25 mouse cellular contexts compared by ENCODE assay signal in the genomic region with DNA sequence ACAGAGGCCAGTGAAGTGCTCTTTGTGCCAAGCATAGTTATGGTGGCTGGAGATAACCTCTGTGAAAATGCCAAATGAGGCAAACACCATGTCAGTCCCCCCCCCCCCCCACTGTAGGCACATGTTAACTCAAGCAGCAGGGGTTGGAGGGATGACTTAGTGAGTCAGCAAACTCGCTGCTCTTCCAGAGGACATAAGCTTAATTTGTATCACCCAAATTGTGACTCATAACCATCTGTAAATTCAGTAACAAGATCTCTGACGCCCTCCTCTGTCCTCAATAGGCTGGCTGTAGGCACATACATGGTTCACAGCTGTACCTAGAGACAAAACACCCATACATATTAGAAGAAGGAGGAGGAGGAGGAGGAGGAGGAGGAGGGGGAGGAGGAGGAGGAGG.
"Had no signal": no experiment of that assay in that cellular context is flagged by ENCODE, and none has a peak within 500 bp of the region (broad histone marks: within the 10 kb centered on the region; RNA-seq: fewer than 3 reads in every experiment).

No protein-coding gene starts in this region.

- ATAC-seq: hindbrain, postnatal 0 days; intestine, embryonic 16.5 days; liver, embryonic 12.5 days had no signal

- H3K4me1 ChIP-seq: heart, embryonic 15.5 days; liver, embryonic 12.5 days had no signal

- H3K4me3 ChIP-seq: gastrocnemius, adult 2 months; heart, embryonic 10.5 days; heart, embryonic 13.5 days; heart, embryonic 15.5 days; hindbrain, embryonic 13.5 days; hindbrain, embryonic 15.5 days; kidney, embryonic 15.5 days; left cerebral cortex, adult 2 months; limb, embryonic 13.5 days; limb, embryonic 15.5 days; liver, embryonic 12.5 days had no signal

- DNase-seq: gastrocnemius, adult 2 months; gastrocnemius, postnatal 10 days; gastrocnemius, postnatal 25 days; heart, adult 18-20 months; heart, postnatal 14 days; heart, postnatal 36 days; kidney, adult 11 months; kidney, adult 2 months; kidney, adult 9 months; kidney, postnatal 36 days; left cerebral cortex, postnatal 4 days had no signal

- H3K9ac ChIP-seq: heart, embryonic 13.5 days; heart, embryonic 15.5 days; hindbrain, embryonic 13.5 days; hindbrain, embryonic 15.5 days; kidney, embryonic 15.5 days; limb, embryonic 13.5 days; limb, embryonic 15.5 days; liver, embryonic 12.5 days; liver, embryonic 14.5 days had no signal

- H3K4me2 ChIP-seq: heart, embryonic 13.5 days; heart, embryonic 15.5 days; hindbrain, embryonic 13.5 days; hindbrain, embryonic 15.5 days; kidney, embryonic 15.5 days; limb, embryonic 13.5 days; limb, embryonic 15.5 days; liver, embryonic 12.5 days had no signal

- H3K9me3 ChIP-seq: heart, embryonic 10.5 days; heart, embryonic 13.5 days; heart, embryonic 15.5 days; hindbrain, embryonic 13.5 days; hindbrain, embryonic 15.5 days; kidney, embryonic 15.5 days; limb, embryonic 15.5 days; liver, embryonic 12.5 days had no signal

- H3K27me3 ChIP-seq: heart, embryonic 13.5 days; heart, embryonic 15.5 days; hindbrain, embryonic 13.5 days; hindbrain, embryonic 15.5 days; kidney, embryonic 15.5 days; limb, embryonic 13.5 days; limb, embryonic 15.5 days; liver, embryonic 12.5 days had no signal

- H3K36me3 ChIP-seq: heart, embryonic 10.5 days; heart, embryonic 13.5 days; heart, embryonic 15.5 days; kidney, embryonic 15.5 days; limb, embryonic 15.5 days; liver, embryonic 12.5 days had no signal

- H3K27ac ChIP-seq: gastrocnemius, adult 2 months; heart, embryonic 10.5 days; heart, embryonic 13.5 days; heart, embryonic 15.5 days; hindbrain, embryonic 13.5 days; hindbrain, embryonic 15.5 days; hindbrain, postnatal 0 days; kidney, embryonic 15.5 days; kidney, postnatal 0 days; left cerebral cortex, adult 2 months; limb, embryonic 13.5 days; limb, embryonic 15.5 days; liver, embryonic 12.5 days; liver, embryonic 14.5 days had no signal
